In the genomic region with DNA sequence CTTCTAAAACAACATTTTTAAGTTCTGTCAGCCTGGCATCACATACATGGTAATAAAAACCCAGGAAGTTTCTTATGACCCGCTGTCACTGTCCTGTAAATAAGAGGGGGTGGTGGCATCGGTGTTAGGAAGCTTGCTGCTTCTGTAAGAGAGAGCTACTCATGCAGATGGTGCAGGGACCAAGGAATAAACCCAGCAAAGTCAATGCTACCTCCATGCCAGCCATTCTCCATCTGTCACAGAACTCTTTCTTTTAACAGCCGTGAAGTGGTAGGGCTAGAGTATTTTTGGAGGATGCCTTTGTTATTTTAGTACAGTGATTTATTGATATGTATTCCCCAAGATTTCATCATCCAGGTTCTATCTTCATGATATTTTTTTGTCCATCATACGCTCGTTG, we compare ENCODE assay signal across 20 mouse cellular contexts. TPM values are rescaled to one million over a fixed set of nuclear protein-coding genes. Genes with fewer than 3 reads are reported as not detected.
DNase-seq lines count a peak whose midpoint lies in the region; ATAC-seq and TF ChIP-seq lines count a peak whose summit lies in the region.
"Had no signal": no experiment of that assay in that cellular context is flagged by ENCODE, and none has a peak within 500 bp of the region (broad histone marks: within the 10 kb centered on the region; RNA-seq: fewer than 3 reads in every experiment).

No protein-coding gene starts in this region.

- no peaks in the 10 kb centered on the region for H3K9me3 ChIP-seq in forebrain, postnatal 0 days (ENCODE audit: low read length)
- no peaks in the 10 kb centered on the region for H3K9me3 ChIP-seq in forebrain, embryonic 12.5 days
- H3K9me3 ChIP-seq: forebrain, embryonic 10.5 days had no signal

- no peak overlapping the region for H3K9ac ChIP-seq in forebrain, postnatal 0 days
- H3K9ac ChIP-seq in forebrain, embryonic 12.5 days: no peak overlapping the region
- H3K9ac ChIP-seq: hindbrain, embryonic 14.5 days had no signal

- no peaks in the 10 kb centered on the region for H3K4me1 ChIP-seq in forebrain, postnatal 0 days (ENCODE audit: insufficient read depth)
- no peaks in the 10 kb centered on the region for H3K4me1 ChIP-seq in forebrain, embryonic 12.5 days
- H3K4me1 ChIP-seq: forebrain, embryonic 10.5 days had no signal

- H3K4me2 ChIP-seq in forebrain, postnatal 0 days (ENCODE audit: low read depth): no peak overlapping the region
- no peak overlapping the region for H3K4me2 ChIP-seq in forebrain, embryonic 12.5 days
- H3K4me2 ChIP-seq: heart, embryonic 11.5 days; hindbrain, embryonic 14.5 days had no signal

- TF ChIP-seq CTCF in forebrain, postnatal 0 days (IDR thresholded peaks at IDR 0.05; ENCODE audit: low read depth): no peak
- no peak for TF ChIP-seq CTCF in layer of hippocampus, adult 2 months (conservative IDR thresholded peaks at IDR 0.05)

- H3K4me3 ChIP-seq in forebrain, postnatal 0 days (ENCODE audit: low read depth, low read length): no peak overlapping the region
- H3K4me3 ChIP-seq in forebrain, embryonic 12.5 days (replicated peaks): no peak overlapping the region
- H3K4me3 ChIP-seq in layer of hippocampus, adult 2 months: no peak overlapping the region
- H3K4me3 ChIP-seq: forebrain, embryonic 10.5 days; gastrocnemius, adult 2 months had no signal

- 75% methylated on average over 5 of the region's 5 CpGs for WGBS in forebrain, postnatal 0 days
- WGBS in forebrain, embryonic 12.5 days: 90% methylated on average over 5 of the region's 5 CpGs

- peak; percentile 20 for DNase-seq in cerebellum, adult 9-10 months
- DNase-seq in cerebellum, postnatal 4 days (ENCODE audit: low spot score in 2 of 2): no peak
- DNase-seq in forebrain, postnatal 0 days: no peak
- DNase-seq in layer of hippocampus, adult 2 months (ENCODE audit: low spot score in 2 of 2): no peak
- DNase-seq in layer of hippocampus, adult 8-10 months (ENCODE audit: low spot score in 2 of 2): no peak
- DNase-seq in brain, adult 2 months (ENCODE audit: low read depth, low spot score): peak; percentile 65
- DNase-seq: adrenal gland, adult 8-10 months; adrenal gland, postnatal 25 days; gastrocnemius, adult 2 months; gastrocnemius, postnatal 14 days; heart, adult 11 months had no signal

- no peak overlapping the region for H3K27ac ChIP-seq in forebrain, postnatal 0 days (ENCODE audit: low read depth, low read length)
- no peak overlapping the region for H3K27ac ChIP-seq in forebrain, embryonic 12.5 days
- peak overlapping the region; percentile 33 for H3K27ac ChIP-seq in layer of hippocampus, adult 2 months
- H3K27ac ChIP-seq: forebrain, embryonic 10.5 days; gastrocnemius, adult 2 months; hindbrain, postnatal 0 days had no signal

- H3K27me3 ChIP-seq in forebrain, postnatal 0 days (ENCODE audit: insufficient read depth, low read length): no peaks in the 10 kb centered on the region
- no peaks in the 10 kb centered on the region for H3K27me3 ChIP-seq in forebrain, embryonic 12.5 days

- no peaks in the 10 kb centered on the region for H3K36me3 ChIP-seq in forebrain, postnatal 0 days (ENCODE audit: insufficient read depth)
- no peaks in the 10 kb centered on the region for H3K36me3 ChIP-seq in forebrain, embryonic 12.5 days (replicated peaks)
- H3K36me3 ChIP-seq: forebrain, embryonic 10.5 days had no signal

- ATAC-seq in forebrain, postnatal 0 days: peak; percentile 45; the same call in 1 of the 2 replicates
- ATAC-seq in forebrain, embryonic 12.5 days (ENCODE audit: low FRiP score): no peak
- ATAC-seq: activated CD4-positive, CD25-positive, alpha-beta regulatory T cell, adult 4 months; forebrain, embryonic 14.5 days; hindbrain, postnatal 0 days; inflammation-experienced regulatory T-cells, adult 6 months; intestine, embryonic 16.5 days had no signal

RNA-seq across cellular contexts. Expression of gene Smc5, which starts 43.2 kb away (rescaled TPM):
- total RNA-seq in forebrain, postnatal 0 days (2014; rRNA removed): 28.9 and 48.5 TPM in 2 replicates
- polyA plus RNA-seq in forebrain, postnatal 0 days (2015; fragmentation: Nextera tagmentation; extraction: Ambion mirVana): 10.6 and 15.5 TPM in 2 replicates
- 58.6 and 62.6 TPM in 2 replicates for polyA plus RNA-seq in forebrain, embryonic 12.5 days (2016; fragmentation: Nextera tagmentation; extraction: Ambion mirVana)
- total RNA-seq in layer of hippocampus, adult 2 months (2021): 10 to 100 TPM; 31.7 to 40.8 TPM
- 10 to 100 TPM; 34.3 to 39.0 (median 36.3) TPM for total RNA-seq in layer of hippocampus, adult 8-10 months (2022)

Comparison
In these comparisons a context has a peak if more than half of its experiments do, and no peak if none do; other contexts are left out.
1. DNase-seq: peak in cerebellum, adult 9-10 months (single experiment) and brain, adult 2 months (single experiment); none in cerebellum, postnatal 4 days (0 of 2), forebrain, postnatal 0 days (single experiment), layer of hippocampus, adult 2 months (0 of 2) and layer of hippocampus, adult 8-10 months (0 of 2).